In genomic region chr15:30686206-30687101, GRCm38 (mm10) we compare ENCODE assay signal across 30 mouse cellular contexts.
DNase-seq lines count a peak whose midpoint lies in the region; ATAC-seq and TF ChIP-seq lines count a peak whose summit lies in the region.
"Had no signal": no experiment of that assay in that cellular context is flagged by ENCODE, and none has a peak within 500 bp of the region (broad histone marks: within the 10 kb centered on the region; RNA-seq: fewer than 3 reads in every experiment).

No protein-coding gene starts in this region.

- no peaks in the 10 kb centered on the region for H3K4me1 ChIP-seq in kidney, postnatal 0 days (replicated peaks; ENCODE audit: insufficient read depth, low read length)
- no peaks in the 10 kb centered on the region for H3K4me1 ChIP-seq in kidney, embryonic 16.5 days (ENCODE audit: insufficient read depth, low read length)
- 0 out of 2 replicates have a peak, but pooled peaks cover 2% of the 10 kb centered on the region for H3K4me1 ChIP-seq in thymus, adult 2 months (replicated peaks; ENCODE audit: control insufficient read depth, insufficient read depth, low read length)
- H3K4me1 ChIP-seq in lung, postnatal 0 days (ENCODE audit: insufficient read depth, low read depth, low read length): no peaks in the 10 kb centered on the region
- H3K4me1 ChIP-seq in midbrain, embryonic 10.5 days: no peaks in the 10 kb centered on the region
- H3K4me1 ChIP-seq: embryonic facial prominence, embryonic 13.5 days; heart, embryonic 10.5 days; hindbrain, embryonic 13.5 days; limb, embryonic 15.5 days; liver, embryonic 13.5 days; stomach, embryonic 15.5 days had no signal

- no peaks in the 10 kb centered on the region for H3K36me3 ChIP-seq in kidney, postnatal 0 days (ENCODE audit: insufficient read depth, low read length)
- H3K36me3 ChIP-seq in kidney, embryonic 16.5 days (ENCODE audit: insufficient read depth, low read length): no peaks in the 10 kb centered on the region
- H3K36me3 ChIP-seq in thymus, adult 2 months (ENCODE audit: control insufficient read depth, insufficient read depth, low read length): no peaks in the 10 kb centered on the region
- no peaks in the 10 kb centered on the region for H3K36me3 ChIP-seq in lung, postnatal 0 days (ENCODE audit: insufficient read depth, low read length)
- peaks cover 4% of the 10 kb centered on the region; the same call in 1 of the 2 replicates for H3K36me3 ChIP-seq in midbrain, embryonic 10.5 days
- H3K36me3 ChIP-seq: embryonic facial prominence, embryonic 13.5 days; heart, embryonic 10.5 days; limb, embryonic 15.5 days; liver, embryonic 13.5 days; neural tube, embryonic 15.5 days; stomach, embryonic 15.5 days had no signal

- ATAC-seq in kidney, postnatal 0 days (replicated peaks; ENCODE audit: low FRiP score, low read depth): no peak
- ATAC-seq in kidney, embryonic 16.5 days (ENCODE audit: low FRiP score, low TSS enrichment): no peak
- ATAC-seq in lung, postnatal 0 days: peak; percentile 70
- ATAC-seq: CD4-positive, CD25-positive, alpha-beta regulatory T cell, adult 4 months; forebrain, postnatal 0 days; intestine, embryonic 16.5 days had no signal

- H3K4me2 ChIP-seq in kidney, postnatal 0 days (ENCODE audit: low read length): no peak overlapping the region
- no peak overlapping the region for H3K4me2 ChIP-seq in kidney, embryonic 16.5 days (replicated peaks; ENCODE audit: low read depth, low read length)
- 0 out of 2 replicates have a peak overlapping the region, but pooled peaks have one; percentile 9 for H3K4me2 ChIP-seq in lung, postnatal 0 days (replicated peaks; ENCODE audit: low read depth, low read length)
- H3K4me2 ChIP-seq: embryonic facial prominence, embryonic 13.5 days; hindbrain, embryonic 13.5 days; limb, embryonic 15.5 days; liver, embryonic 13.5 days; neural tube, embryonic 15.5 days; stomach, embryonic 15.5 days had no signal

- H3K9me3 ChIP-seq in kidney, postnatal 0 days (replicated peaks; ENCODE audit: low read length): no peaks in the 10 kb centered on the region
- no peaks in the 10 kb centered on the region for H3K9me3 ChIP-seq in kidney, embryonic 16.5 days (ENCODE audit: low read length)
- no peaks in the 10 kb centered on the region for H3K9me3 ChIP-seq in lung, postnatal 0 days (ENCODE audit: low read length)
- no peaks in the 10 kb centered on the region for H3K9me3 ChIP-seq in midbrain, embryonic 10.5 days (replicated peaks)
- H3K9me3 ChIP-seq: embryonic facial prominence, embryonic 13.5 days; heart, embryonic 10.5 days; hindbrain, embryonic 13.5 days; limb, embryonic 15.5 days; liver, embryonic 13.5 days; neural tube, embryonic 15.5 days; stomach, embryonic 15.5 days had no signal

- H3K4me3 ChIP-seq in kidney, postnatal 0 days (replicated peaks; ENCODE audit: low read depth, low read length): no peak overlapping the region
- H3K4me3 ChIP-seq in kidney, embryonic 16.5 days (ENCODE audit: low read length): no peak overlapping the region
- no peak overlapping the region for H3K4me3 ChIP-seq in thymus, adult 2 months (ENCODE audit: control insufficient read depth, insufficient read depth, low read length)
- H3K4me3 ChIP-seq in lung, postnatal 0 days (ENCODE audit: low read depth, low read length): no peak overlapping the region
- no peak overlapping the region for H3K4me3 ChIP-seq in midbrain, embryonic 10.5 days
- H3K4me3 ChIP-seq: embryonic facial prominence, embryonic 13.5 days; erythroblast, embryonic 14.5 days; heart, embryonic 10.5 days; hindbrain, embryonic 13.5 days; left cerebral cortex, adult 2 months; limb, embryonic 15.5 days; liver, embryonic 13.5 days; neural tube, embryonic 15.5 days; stomach, embryonic 15.5 days had no signal

- TF ChIP-seq CTCF in kidney, postnatal 0 days (IDR thresholded peaks at IDR 0.05; ENCODE audit: low read depth): no peak
- no peak for TF ChIP-seq CTCF in thymus, adult 2 months (IDR thresholded peaks at IDR 0.05; ENCODE audit: borderline replicate concordance, control insufficient read depth, extremely low read depth, insufficient read depth, low read length, poor library complexity)
- no peak for TF ChIP-seq CTCF in lung, postnatal 0 days (IDR thresholded peaks at IDR 0.05)

- DNase-seq in kidney, postnatal 0 days (ENCODE audit: low spot score): peak; percentile 3
- peak; percentile 5 for DNase-seq in thymus, postnatal 0 days (ENCODE audit: low spot score)
- no peak for DNase-seq in thymus, adult 2 months
- DNase-seq in lung, postnatal 0 days (ENCODE audit: low spot score): peak; percentile 44
- peak; percentile 32 for DNase-seq in naive thymus-derived CD4-positive, alpha-beta T cell, adult 2 months (ENCODE audit: low read depth)
- no peak for DNase-seq in midbrain, embryonic 10.5 days (ENCODE audit: low spot score)
- DNase-seq in adrenal gland, postnatal 36 days: no peak
- DNase-seq: adrenal gland, postnatal 25 days; cerebellum, adult 8-10 months; forebrain, postnatal 0 days; gastrocnemius, postnatal 14 days; heart, postnatal 36 days; kidney, adult 8-10 months; kidney, postnatal 14 days; liver, embryonic 13.5 days; midbrain, embryonic 14.5 days; retina, postnatal 1 day; right cerebral cortex, postnatal 14 days; thymus, postnatal 25 days had no signal

- TF ChIP-seq EP300 in lung, postnatal 0 days (IDR thresholded peaks at IDR 0.05): no peak

- H3K9ac ChIP-seq in kidney, postnatal 0 days (ENCODE audit: low read depth, low read length): no peak overlapping the region
- no peak overlapping the region for H3K9ac ChIP-seq in kidney, embryonic 16.5 days (replicated peaks; ENCODE audit: low read length)
- no peak overlapping the region for H3K9ac ChIP-seq in lung, postnatal 0 days (replicated peaks; ENCODE audit: low read depth)
- H3K9ac ChIP-seq: embryonic facial prominence, embryonic 13.5 days; forebrain, postnatal 0 days; hindbrain, embryonic 13.5 days; limb, embryonic 15.5 days; liver, embryonic 13.5 days; neural tube, embryonic 15.5 days; stomach, embryonic 15.5 days had no signal

- H3K27me3 ChIP-seq in kidney, postnatal 0 days (ENCODE audit: insufficient read depth, low read length): no peaks in the 10 kb centered on the region
- H3K27me3 ChIP-seq in kidney, embryonic 16.5 days (ENCODE audit: insufficient read depth, low read length): no peaks in the 10 kb centered on the region
- H3K27me3 ChIP-seq in thymus, adult 2 months (ENCODE audit: control insufficient read depth, insufficient read depth, low read length): no peaks in the 10 kb centered on the region
- H3K27me3 ChIP-seq in lung, postnatal 0 days (replicated peaks; ENCODE audit: insufficient read depth, low read length): no peaks in the 10 kb centered on the region
- H3K27me3 ChIP-seq in midbrain, embryonic 10.5 days (ENCODE audit: low read depth, poor library complexity, severe bottlenecking): no peaks in the 10 kb centered on the region
- H3K27me3 ChIP-seq: embryonic facial prominence, embryonic 13.5 days; hindbrain, embryonic 13.5 days; limb, embryonic 15.5 days; liver, embryonic 13.5 days; neural tube, embryonic 15.5 days; stomach, embryonic 15.5 days had no signal

- no peak for TF ChIP-seq POLR2A in thymus, adult 2 months (IDR thresholded peaks at IDR 0.05; ENCODE audit: control insufficient read depth, extremely low read depth, insufficient read depth, low read length, poor library complexity)

- 66% methylated on average over 4 of the region's 4 CpGs for WGBS in kidney, postnatal 0 days
- WGBS in kidney, embryonic 16.5 days: 62% methylated on average over 4 of the region's 4 CpGs
- 13% methylated on average over 4 of the region's 4 CpGs for WGBS in thymus, adult 2 months
- WGBS in lung, postnatal 0 days: 36% methylated on average over 4 of the region's 4 CpGs
- 89% methylated on average over 4 of the region's 4 CpGs for WGBS in midbrain, embryonic 10.5 days

- no peak overlapping the region for H3K27ac ChIP-seq in kidney, postnatal 0 days
- H3K27ac ChIP-seq in kidney, embryonic 16.5 days (ENCODE audit: low read length): no peak overlapping the region
- no peak overlapping the region for H3K27ac ChIP-seq in thymus, adult 2 months (ENCODE audit: control insufficient read depth, insufficient read depth, low read length)
- no peak overlapping the region for H3K27ac ChIP-seq in lung, postnatal 0 days (ENCODE audit: low read length)
- H3K27ac ChIP-seq in midbrain, embryonic 10.5 days (replicated peaks): no peak overlapping the region
- H3K27ac ChIP-seq: embryonic facial prominence, embryonic 13.5 days; heart, embryonic 10.5 days; hindbrain, embryonic 13.5 days; left cerebral cortex, adult 2 months; limb, embryonic 15.5 days; liver, embryonic 13.5 days; neural tube, embryonic 15.5 days; stomach, embryonic 15.5 days had no signal

Comparison
In these comparisons a context has a peak if more than half of its experiments do, and no peak if none do; other contexts are left out.
1. DNase-seq: peak in kidney, postnatal 0 days (single experiment), thymus, postnatal 0 days (single experiment), lung, postnatal 0 days (single experiment) and naive thymus-derived CD4-positive, alpha-beta T cell, adult 2 months (single experiment); none in thymus, adult 2 months (single experiment), midbrain, embryonic 10.5 days (single experiment) and adrenal gland, postnatal 36 days (0 of 2).